Mouse (Mus musculus): Measurements from ENCODE around the gene Scamp2.

DNA sequence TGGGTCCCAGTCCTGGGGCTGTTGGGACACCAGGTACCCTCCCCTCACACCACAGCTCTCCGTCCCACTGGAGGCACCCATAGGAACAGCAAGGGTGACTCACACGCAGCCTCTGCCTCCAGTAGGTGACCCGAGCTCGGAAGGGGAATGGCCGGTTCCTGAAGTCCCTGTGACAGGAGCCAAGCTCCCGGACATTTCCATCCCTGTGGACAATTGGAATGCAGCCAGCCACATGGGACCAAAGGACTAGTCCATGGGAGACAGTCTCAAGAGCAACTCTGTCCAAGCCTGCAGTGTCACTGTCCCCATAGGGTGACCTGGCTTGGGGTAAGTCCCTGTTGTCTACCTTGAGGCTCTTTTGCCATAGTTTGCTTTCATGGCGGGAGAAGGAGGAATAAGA, 53.2 kb downstream of the Scamp2 start:
- no peak for TF ChIP-seq CTCF (IDR thresholded peaks at IDR 0.05)
- TF ChIP-seq POLR2A (IDR thresholded peaks at IDR 0.05; ENCODE audit: insufficient read depth, low read depth, low read length): no peak

Data from heart, adult 2 months (tissue).